Mouse (Mus musculus): ENCODE data around the gene Gm10282.

Gm10282 gene

GRCm38 (mm10) chr8:72261019-72261418 is 44.0 kb downstream of the Gm10282 start:
- TF ChIP-seq NANOG (IDR thresholded peaks at IDR 0.05; ENCODE audit: borderline replicate concordance, low read length) (no peak), CTCF (conservative IDR thresholded peaks at IDR 0.05; ENCODE audit: low read length) (peak; percentile 84)
- Histone ChIP-seq H3K9me3 (ENCODE audit: low read length) (peaks cover 10% of the 10 kb centered on the region; the same call in 1 of the 2 replicates), H3K36me3 (ENCODE audit: insufficient read depth, low read length) (peaks cover 7% of the 10 kb centered on the region), H3K4me1 (replicated peaks; ENCODE audit: low read depth, low read length) (peaks cover 28% of the 10 kb centered on the region), H3K27me3 (ENCODE audit: insufficient read depth, low read length) (no peaks in the 10 kb centered on the region), H3K4me3 (replicated peaks; ENCODE audit: low read length) (no peak overlapping the region)

GRCm38 (mm10) chr8:72260585-72260984 is 44.5 kb downstream of the Gm10282 start:
- H3K4me1 ChIP-seq (replicated peaks; ENCODE audit: low read depth, low read length) = peaks cover 24% of the 10 kb centered on the region

GRCm38 (mm10) chr8:72259862-72260261 is 45.2 kb downstream of the Gm10282 start:
- H3K4me3 ChIP-seq (replicated peaks; ENCODE audit: low read length) = no peak overlapping the region
- H3K36me3 ChIP-seq (ENCODE audit: insufficient read depth, low read length) = peaks cover 16% of the 10 kb centered on the region
- H3K9me3 ChIP-seq (ENCODE audit: low read length) = peaks cover 10% of the 10 kb centered on the region; the same call in 1 of the 2 replicates
- no peaks in the 10 kb centered on the region for H3K27me3 ChIP-seq (ENCODE audit: insufficient read depth, low read length)
- H3K4me1 ChIP-seq (replicated peaks; ENCODE audit: low read depth, low read length) = peaks cover 18% of the 10 kb centered on the region
- TF ChIP-seq POU5F1 (IDR thresholded peaks at IDR 0.05; ENCODE audit: borderline replicate concordance, low read length) (no peak), NANOG (IDR thresholded peaks at IDR 0.05; ENCODE audit: borderline replicate concordance, low read length) (no peak)

More at GRCm38 (mm10) chr8:72260585-72260984, 44.5 kb downstream of the Gm10282 start:
- TF ChIP-seq CTCF (conservative IDR thresholded peaks at IDR 0.05; ENCODE audit: low read length) (no peak), NANOG (IDR thresholded peaks at IDR 0.05; ENCODE audit: borderline replicate concordance, low read length) (no peak), POU5F1 (IDR thresholded peaks at IDR 0.05; ENCODE audit: borderline replicate concordance, low read length) (no peak)
- Histone ChIP-seq H3K4me3 (replicated peaks; ENCODE audit: low read length) (no peak overlapping the region), H3K9me3 (ENCODE audit: low read length) (peaks cover 10% of the 10 kb centered on the region; the same call in 1 of the 2 replicates), H3K27me3 (ENCODE audit: insufficient read depth, low read length) (no peaks in the 10 kb centered on the region), H3K36me3 (ENCODE audit: insufficient read depth, low read length) (peaks cover 9% of the 10 kb centered on the region)

GRCm38 (mm10) chr8:72257902-72258238 is 47.2 kb downstream of the Gm10282 start:
- TF ChIP-seq NANOG (IDR thresholded peaks at IDR 0.05; ENCODE audit: borderline replicate concordance, low read length) = no peak
- no peak for TF ChIP-seq POU5F1 (IDR thresholded peaks at IDR 0.05; ENCODE audit: borderline replicate concordance, low read length)
- no peak for TF ChIP-seq CTCF (conservative IDR thresholded peaks at IDR 0.05; ENCODE audit: low read length)
- Histone ChIP-seq H3K4me1 (replicated peaks; ENCODE audit: low read depth, low read length) (peaks cover 9% of the 10 kb centered on the region; the same call in 1 of the 2 replicates), H3K4me3 (replicated peaks; ENCODE audit: low read length) (no peak overlapping the region), H3K27me3 (ENCODE audit: insufficient read depth, low read length) (no peaks in the 10 kb centered on the region), H3K9me3 (ENCODE audit: low read length) (peaks cover 10% of the 10 kb centered on the region; the same call in 1 of the 2 replicates), H3K36me3 (ENCODE audit: insufficient read depth, low read length) (peaks cover 30% of the 10 kb centered on the region)

GRCm38 (mm10) chr8:72257171-72257901 is 47.7 kb downstream of the Gm10282 start:
- H3K36me3 ChIP-seq (ENCODE audit: insufficient read depth, low read length) = peaks cover 35% of the 10 kb centered on the region
- H3K9me3 ChIP-seq (ENCODE audit: low read length) = peaks cover 6% of the 10 kb centered on the region; the same call in 1 of the 2 replicates
- no peak overlapping the region for H3K4me3 ChIP-seq (replicated peaks; ENCODE audit: low read length)
- H3K27me3 ChIP-seq (ENCODE audit: insufficient read depth, low read length) = no peaks in the 10 kb centered on the region
- TF ChIP-seq CTCF (conservative IDR thresholded peaks at IDR 0.05; ENCODE audit: low read length) = peak; percentile 57
- no peak for TF ChIP-seq NANOG (IDR thresholded peaks at IDR 0.05; ENCODE audit: borderline replicate concordance, low read length)
- TF ChIP-seq POU5F1 (IDR thresholded peaks at IDR 0.05; ENCODE audit: borderline replicate concordance, low read length) = no peak
- peaks cover 9% of the 10 kb centered on the region; the same call in 1 of the 2 replicates for H3K4me1 ChIP-seq (replicated peaks; ENCODE audit: low read depth, low read length)

Measured in E14TG2a.4 (cell line).